Mouse (Mus musculus) kidney, postnatal 4 days (tissue): ENCODE measurements around the gene Rgcc.
A peak's percentile ranks its signal among the peaks of the same experiment; 100 is the strongest.

Source experiments
- DNase-seq, 2 experiments: peaks; one replicate each; pipeline ENCODE4 v3.0.0; 2021; ENCODE audit warnings: mixed read lengths in 2 of 2

Gene Rgcc

DNA sequence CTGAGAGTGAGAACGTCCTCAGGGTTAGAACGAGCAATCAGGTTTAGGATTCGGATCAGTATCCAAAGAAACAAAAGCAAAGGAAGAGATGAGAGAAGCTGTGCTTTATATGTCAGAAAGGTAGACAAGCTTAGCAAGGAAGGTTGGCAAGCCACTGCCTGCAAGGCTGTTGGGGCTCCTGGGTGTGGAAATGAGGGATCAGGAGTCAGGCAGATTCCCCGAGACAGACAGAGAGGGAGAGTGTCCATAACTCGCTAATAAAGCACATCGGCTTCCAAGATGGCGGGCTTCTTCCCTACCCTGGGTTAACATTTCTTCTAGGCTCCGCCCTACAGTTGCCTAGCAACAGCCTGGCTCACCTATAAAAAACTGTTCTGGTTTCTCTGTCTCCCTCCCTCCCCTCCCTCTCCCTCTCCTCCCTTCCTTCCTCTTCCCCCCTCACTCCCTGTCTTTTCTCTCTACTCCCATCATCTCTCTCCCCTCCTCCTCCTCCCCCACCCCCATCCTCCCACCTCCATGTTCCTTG is 25.5 kb downstream of the Rgcc start:
- no peak for DNase-seq

DNA sequence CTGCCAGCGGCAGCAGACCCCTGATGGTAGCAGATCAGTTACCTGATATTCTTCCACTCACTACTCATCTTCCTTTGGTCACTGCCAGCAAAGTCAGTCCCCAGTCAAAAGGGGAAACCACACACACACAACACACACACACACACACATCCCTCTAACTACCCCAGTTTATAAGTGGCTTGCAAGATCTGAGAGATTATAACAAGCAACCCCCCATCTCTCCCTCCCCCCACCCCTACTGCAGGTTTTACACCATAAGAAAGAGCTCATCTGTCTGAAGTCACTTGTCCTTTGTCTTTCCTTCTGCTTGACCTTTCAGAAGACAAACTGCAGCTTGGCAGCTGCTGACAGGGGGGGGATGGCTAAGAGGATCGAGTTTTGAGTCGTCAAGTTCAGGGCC is 26.0 kb downstream of the Rgcc start:
- no peak for DNase-seq

DNA sequence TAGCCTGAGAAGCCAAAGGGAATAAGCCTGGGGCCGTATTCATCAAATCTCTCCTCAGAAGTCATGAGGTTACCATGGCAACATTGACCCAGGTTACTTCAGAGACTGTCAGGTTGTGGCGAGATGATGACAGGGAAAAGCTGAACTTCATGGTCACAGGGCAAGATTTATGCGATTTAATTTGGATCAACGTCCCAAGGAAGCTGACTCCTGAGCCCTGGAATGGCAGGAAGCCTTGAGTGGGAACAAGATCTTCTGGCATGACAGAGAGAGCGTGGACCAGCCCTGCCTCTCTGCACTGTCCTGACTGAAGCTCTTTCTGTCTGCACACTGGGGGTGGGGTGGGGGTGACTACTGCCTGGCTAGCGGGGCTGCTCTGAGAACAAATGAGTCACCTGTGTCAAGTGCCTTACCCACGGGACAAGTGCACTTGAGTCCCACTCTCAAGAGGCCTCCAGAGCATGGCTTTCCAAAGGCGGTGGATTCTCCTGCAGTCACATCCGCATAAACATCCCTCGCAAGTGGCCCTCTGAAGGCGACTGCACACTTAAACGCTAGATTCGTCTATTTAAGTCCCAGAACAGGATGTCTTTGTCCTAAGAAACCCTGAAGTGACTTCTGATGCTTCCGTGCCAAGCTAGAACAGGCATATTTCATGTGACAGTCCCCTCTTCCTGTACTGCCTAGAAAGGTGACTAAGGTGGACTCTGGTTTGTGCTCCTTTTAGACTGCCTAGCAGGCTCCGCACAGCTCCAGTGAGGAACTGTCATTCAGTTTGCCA is 27.6 kb downstream of the Rgcc start:
- peak; percentile 27 to 35 for DNase-seq

DNA sequence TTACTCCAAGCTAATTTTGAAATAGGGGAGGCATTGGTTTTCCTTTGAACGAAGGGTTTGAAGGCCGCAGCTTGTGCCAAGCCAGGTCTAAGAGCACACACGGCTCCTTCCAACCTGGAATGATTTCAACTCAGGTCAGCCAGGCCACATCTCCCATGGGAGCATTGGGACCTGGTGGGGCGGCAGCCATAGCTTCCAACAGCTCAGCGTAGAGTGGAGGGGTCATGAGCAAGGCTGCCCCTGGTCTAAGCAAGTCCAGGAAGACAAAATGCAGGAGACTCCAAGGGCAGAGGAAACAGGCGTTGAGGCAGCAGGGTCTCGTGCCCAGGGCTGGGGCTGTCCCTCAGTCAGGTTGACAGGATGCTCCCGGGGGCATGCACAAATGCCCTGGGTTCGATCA is 28.5 kb downstream of the Rgcc start:
- DNase-seq = no peak

DNA sequence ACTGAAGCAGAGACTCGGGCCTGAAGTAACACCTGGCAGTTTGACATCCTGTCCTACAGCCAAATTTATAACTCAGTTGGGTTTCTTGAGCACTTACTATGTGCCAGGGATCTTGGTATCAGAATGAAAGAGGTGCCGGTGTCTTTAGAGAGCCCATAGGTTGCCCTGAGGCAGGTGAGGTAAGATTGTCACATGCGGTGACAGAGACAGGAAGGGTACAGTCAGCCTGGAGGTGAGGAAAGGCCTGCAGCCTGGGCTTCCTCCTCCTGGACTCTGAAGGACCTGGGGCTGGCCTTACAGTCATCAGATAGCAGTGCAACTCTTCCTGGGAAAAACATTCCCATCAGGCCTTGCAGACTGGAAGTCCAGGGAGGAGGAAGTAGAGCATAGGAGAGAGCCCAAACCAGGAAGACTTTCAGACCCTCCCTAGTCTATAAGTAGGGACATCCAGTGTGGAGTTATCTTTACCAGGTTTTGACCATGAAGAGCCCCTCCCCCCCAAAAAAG is 29.2 kb downstream of the Rgcc start:
- no peak for DNase-seq

DNA sequence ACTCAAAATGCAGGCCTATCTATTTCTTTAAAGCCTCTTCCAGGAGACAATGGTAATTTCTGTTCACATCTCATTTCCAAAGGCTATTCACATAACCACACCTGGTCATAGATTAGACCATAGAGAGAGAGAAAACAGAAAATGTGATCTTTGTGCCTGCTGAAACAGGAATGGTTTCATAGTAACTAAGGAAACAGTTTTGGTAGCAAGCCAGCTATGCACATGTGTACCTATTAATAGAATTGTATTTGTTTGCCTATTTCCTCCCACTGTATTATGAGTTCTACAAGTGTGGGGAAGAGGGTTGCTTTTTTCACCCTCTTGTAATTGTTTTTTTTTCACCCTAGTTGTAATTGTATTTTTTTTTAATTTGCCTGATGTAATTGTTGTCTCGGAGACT is 31.9 kb downstream of the Rgcc start:
- DNase-seq = no peak

DNA sequence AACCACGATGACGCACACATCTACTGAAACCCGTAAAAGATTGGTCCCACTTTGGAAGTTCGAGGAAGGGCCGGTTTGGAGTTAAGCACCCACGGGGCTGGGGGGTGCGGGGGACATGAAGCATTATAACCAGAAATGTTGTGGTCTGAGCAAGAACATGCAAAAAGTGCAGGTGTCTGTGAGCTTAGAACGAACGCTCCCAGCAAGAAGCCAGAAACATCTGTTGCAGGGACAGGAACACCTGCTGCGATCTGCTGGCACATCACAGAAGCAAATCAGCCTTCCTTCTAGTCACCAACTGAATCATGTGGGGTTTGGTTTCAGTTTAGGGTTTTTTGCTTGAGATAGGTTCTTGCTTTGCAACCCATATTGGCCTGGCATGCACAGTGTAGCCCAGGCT is 33.6 kb downstream of the Rgcc start:
- no peak for DNase-seq

DNA sequence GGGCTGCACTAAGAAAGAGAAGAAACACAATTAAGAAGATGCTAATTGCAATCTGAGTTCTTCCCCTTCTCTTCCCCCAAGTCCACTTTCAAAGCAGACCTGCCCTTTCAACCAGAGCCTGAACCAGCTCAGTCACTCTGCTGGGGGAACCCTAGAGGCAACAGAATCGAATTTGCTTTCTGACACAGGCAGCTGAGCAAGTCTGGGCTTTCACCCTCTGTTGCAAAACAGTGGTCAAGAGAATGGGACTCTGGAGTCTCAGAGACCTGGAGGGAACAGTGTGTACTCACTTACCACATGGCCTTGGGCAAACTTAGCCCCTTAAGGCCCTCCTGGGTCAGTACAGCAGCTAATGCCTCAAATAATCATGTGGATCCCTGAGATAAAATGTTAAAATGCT is 34.1 kb downstream of the Rgcc start:
- DNase-seq = no peak

DNA sequence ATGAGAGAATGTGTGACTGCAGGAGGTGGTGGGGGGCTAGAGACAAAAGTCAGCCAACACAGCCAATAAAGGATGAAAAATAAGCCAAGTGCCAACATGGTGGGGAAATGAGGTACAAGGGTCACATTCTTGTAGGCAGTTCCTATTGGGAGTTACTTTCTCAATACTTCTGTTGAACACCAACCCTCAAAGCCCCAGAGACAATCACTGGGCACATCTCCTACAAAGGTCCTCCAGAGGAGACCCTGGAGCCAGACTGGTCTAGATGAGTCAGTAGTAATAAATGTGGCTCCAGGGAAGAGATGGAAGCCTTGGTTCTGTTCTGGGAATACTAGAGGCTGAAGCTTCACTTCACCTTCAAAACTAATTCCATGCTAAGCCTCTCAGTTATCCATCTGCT is 35.0 kb downstream of the Rgcc start:
- no peak for DNase-seq

DNA sequence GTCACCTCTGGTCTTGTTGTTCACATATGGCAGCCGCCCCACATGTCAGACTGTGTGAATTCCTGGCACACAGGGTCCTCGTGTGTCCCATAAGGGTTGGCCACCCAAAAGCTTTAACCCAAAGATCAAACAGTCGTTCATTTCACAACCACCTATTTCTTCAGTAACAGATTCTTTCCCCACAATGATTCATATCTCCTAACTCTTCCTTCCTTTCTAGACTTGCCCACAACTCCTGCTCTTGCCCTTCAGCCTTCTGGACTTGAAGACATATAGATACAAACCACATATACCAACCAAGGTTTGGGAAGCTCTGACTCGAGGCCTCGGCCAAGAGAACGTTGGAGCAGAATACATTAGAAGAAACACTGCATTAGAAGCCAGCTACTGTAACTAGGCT is 35.7 kb downstream of the Rgcc start:
- DNase-seq = no peak

DNA sequence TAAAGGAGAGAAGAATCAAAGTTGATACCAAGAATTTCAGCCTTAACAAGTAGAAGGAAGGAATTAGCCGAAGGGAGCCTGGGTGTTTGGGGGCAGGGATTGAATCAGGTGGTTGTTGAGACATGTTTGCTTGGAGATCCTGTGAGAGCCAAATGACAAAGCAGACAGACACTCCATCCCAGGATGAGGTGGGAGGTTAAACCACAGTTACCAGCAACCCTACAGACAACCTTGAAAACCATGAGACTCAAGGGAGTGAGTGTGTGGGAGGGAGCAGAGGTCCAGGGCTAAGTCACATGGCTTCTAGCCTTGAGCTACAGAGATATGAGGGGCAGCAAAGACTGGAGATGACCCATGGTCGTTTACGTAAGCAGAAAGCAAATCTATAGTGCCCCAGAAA is 38.1 kb downstream of the Rgcc start:
- DNase-seq = no peak

DNA sequence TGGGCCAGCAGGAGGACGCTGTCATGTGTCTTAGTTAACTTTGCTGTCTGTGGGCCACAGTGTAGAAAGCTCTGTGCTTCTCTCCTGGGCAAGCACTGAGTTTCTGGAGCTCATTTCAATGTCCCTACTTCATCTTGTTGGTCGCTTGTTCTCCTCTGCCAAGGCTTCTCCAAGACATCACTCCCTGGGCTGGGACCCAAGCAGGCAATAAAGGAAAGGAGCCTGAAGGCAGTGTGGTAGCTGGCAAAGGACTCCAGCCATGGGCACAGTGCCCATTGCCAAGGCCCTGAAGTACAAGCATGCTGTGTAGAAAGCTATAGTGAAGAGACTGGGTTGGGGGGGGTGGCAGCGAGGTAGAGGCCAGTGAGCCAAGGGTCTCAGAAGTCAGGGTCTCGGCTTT is 38.8 kb downstream of the Rgcc start:
- no peak for DNase-seq

DNA sequence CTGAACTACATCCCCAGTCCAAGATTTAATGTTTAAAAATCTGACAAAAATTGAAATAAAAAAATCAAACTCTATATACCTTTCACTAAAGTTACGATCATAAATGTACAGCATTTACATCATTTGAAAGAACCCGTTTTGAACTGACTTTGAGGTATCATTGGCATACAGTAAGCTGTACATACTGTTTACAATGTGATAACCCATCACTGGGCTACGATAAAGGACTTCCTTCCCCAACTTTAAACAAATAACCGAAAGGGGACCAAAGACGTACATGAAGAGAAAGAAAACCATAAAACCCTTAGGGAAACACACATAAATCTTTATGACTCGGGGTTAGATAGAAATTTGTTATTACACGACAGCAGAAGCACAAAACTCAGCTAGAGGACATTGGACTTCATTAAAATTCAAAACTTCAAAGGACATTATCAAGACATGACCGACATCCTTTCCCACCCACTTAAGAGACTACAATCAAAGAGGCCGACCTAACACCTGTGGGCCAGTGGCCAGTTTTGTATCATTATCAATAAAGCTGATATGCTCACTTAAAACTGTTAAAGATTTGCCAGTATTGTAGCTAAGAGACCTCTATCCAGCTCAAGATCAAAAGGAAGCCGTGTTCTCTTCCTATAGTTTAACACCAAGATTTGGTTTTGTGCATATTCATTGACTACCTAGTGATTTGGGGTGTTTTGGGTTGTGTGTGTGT is 42.2 kb downstream of the Rgcc start:
- no peak for DNase-seq

DNA sequence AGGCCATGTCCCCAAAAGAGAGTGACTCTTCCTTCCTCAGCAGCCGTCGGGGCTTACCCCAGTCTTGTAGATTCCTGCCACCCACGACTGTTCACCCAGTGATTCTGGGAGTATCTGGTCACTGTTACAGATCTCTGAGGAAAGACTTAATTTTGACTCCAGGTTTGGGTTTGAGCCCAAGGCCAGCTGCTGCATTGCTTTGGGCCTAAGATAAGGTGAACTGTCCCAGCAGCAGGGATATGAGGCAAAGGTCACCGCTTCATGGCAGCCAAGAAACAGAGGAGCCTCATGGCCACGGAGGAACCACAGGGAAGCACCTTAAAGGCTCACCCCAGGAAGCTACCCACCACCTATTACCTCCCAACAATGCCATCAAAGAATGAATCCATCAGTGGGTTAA is 44.8 kb downstream of the Rgcc start:
- DNase-seq = no peak

DNA sequence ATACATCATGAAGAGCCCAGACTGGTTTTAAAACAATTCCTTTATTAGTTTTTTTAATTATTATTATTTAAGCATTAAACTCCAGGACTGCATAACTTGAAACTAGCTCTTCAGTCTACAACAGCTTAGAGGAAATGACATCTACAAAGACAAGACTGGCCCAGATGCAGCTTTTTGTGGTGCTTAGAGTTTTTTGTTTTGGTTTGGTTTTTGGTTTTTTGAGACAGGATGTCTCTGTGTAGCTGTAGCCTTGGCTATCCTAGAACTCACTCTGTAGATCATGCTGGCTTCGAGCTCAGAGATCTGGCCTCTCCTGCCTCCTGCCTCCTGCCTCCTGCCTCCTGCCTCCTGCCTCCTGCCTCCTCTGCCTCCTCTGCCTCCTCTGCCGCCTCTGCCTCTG is 45.7 kb downstream of the Rgcc start:
- no peak for DNase-seq

DNA sequence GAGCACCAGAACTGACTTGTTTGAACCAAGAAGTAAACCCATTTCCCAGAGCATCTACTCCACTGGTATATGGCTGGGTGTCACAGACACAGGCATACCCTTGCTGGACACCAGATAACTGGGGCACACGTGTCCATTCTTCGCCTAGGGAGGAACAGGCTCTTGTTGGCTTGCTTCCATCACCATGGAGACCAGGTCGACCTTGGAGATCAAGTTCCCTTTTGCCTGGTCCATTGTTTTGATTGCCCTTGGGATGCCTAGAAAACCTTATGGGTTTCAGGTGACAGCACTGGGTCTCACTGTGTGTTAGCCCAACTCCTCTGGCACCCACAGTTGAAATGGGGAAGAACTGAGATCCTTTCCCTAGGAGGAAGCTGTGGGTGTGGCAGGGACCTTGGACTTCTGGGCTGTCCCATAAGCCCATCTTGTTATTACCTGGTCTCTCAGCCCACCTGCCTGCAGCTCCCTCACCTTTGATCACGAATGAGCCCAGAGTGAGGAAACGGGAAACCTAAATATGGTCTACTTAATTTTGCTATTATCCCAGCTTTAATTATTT is 49.6 kb downstream of the Rgcc start:
- no peak for DNase-seq

DNA sequence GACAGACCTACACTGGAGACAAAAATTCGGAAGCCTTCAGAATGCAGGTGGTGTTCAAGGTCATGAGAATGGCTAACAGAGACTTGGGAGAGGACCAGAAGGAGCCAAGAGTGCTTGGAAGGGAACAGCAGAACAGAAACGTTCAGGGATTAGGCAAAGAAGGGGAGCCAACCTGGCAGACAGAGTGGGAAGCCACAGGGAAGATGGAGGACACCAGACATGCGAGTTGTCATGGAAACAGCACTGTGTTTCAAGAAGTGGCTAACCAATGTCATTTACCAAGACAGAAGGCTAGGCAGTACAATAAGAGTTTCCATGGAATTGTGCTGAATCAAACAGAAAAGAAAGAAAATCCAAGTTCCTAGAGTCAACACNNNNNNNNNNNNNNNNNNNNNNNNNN is 56.9 kb downstream of the Rgcc start:
- no peak for DNase-seq

DNA sequence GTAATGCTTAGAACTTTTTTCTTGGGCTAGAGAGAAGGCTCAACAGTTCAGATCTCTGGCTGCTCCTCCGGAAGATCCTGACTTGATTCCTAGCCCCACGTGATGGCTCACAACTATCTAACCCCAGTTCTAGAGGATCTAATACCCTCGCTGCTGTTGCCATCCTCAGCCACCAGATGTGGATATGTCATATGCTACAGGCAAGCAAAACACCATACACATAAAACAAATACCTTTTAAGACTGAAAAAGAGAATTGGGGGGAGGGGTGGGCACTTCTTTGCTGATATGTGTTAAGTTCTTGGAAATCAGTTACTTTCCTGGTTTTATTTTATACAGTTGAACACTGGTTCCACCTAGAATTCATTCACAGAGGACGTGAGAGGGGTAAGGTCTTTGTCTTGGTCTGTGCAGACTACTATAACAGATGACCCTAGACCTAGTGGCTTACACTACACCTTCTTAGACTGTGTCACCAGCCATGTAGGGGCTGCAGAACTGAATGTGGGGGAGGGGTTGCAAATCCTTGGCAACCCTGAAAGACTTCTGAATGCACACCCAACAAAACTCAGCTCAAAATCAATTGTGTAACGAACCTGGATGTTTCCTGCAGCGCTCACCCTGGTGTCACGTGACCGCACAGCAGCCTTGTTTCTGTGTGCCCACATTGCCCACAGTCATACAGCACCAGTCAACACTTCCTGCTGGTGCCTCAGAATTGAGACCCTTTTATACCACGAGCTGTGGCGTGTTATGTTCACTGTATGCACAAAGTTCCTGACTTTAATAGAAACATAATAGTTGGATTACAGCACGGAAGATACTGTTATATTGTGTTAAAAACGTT is 58.2 kb downstream of the Rgcc start:
- DNase-seq = no peak

DNA sequence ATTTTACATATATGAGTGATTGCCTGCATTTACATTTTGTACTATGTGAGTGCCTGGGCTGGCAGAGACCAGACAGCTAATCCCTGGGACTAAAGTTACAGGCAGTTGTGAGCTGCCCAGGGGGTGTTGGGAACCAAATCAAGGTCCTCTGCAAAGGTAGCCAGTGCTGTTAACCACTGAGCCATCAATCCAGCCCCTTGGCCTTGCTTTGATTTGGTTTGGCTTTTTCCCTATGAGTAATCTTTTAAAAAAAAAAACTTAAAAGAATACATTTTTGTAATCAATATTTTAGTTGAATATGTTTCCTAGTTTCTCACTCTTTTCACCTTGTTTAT is 59.1 kb downstream of the Rgcc start:
- no peak for DNase-seq

DNA sequence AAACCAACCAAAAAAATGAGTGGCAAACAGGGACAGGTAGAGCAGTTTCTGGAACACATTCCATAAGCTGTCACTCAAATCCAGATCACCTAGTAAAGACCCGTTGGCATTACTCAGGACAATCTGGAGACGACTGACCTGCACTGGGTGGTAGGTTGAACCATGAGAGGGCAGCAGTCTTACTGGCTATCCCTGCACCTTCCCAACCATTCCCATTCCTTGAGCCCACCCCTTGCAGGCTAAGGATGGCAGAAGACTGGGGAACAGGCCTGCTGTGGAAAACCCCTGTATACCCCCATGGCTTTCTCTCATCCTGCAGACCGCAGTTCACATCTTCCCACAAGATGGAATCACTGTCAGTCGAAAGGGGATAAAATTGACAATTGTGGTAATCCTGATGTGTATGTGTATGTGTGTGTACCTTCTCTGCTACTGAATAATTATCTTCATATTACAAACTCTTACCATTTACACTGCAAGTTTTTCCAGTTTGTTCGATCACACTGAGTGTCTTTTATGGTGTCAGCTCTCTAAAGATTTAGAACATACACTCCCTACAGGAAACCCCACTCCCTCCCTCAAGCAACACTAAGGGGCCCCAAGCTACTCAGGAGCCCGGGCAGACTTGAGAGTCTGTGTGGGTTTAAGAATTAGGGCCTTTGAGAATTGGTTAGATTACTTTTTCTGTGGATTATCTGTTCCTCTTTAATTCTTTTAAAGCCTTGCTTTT is 59.6 kb downstream of the Rgcc start:
- no peak for DNase-seq

DNA sequence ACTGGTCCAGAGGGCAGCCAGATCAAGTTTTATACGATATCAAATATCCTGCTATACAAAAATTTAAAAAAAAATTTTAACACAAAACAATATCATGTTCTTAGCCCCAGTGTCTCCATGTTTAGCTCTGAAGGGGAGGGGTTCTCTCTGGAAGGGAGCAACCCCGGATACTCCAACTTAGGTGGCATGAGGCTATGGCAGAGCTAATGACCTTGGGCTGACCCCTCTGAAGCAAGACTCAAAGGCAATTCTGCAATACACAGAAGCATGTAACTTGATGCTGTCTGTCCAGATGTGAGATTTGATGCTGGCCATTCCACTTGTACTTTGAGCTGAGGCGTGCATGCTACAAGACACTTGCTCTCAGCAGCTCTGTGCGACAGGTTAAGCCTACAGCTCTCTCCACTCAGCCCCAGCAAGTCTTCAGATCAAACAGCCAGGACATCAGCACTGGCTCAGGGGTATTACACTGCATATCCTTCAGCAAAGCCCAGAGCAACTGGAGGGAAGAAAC is 60.3 kb downstream of the Rgcc start:
- no peak for DNase-seq

DNA sequence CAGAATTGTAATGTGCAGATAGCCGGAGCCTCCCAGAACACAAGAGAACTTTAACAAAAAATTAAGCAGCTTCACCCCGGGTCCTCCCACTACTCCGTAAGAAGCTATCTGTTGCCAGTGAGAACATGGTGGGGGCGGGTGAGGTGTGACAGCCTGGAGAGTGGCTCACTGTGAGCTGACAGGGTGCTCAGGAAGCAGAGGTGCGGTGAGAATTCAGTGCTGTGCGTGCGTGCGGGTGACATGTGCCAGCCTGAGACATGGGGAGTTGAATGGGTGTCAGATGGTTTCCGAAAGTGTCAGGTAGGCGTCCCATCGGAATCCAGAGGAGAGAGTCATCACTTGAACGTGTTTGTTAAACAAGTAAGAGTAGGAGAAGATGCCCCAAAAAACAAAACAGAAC is 62.0 kb downstream of the Rgcc start:
- DNase-seq = no peak
